Mouse (Mus musculus) embryonic facial prominence, embryonic 14.5 days (tissue): ENCODE measurements around the gene Hacd4. TPM values are rescaled to one million over a fixed set of nuclear protein-coding genes. Genes with fewer than 3 reads are reported as not detected.
A peak's percentile ranks its signal among the peaks of the same experiment; 100 is the strongest.

Experiments
- ATAC-seq: fragments of 200-750 bp; cut with Nextera tagmentation; 2 replicates; pipeline ENCODE4 v1.8.0; 2017; ENCODE audit warnings: low read depth, moderate number of reproducible peaks, moderate TSS enrichment
- DNase-seq: peaks from one replicate; pipeline ENCODE4 v3.0.0-alpha.2; 2015; ENCODE audit warnings: low spot score
- H3K27ac ChIP-seq: fragments of 300-500 bp; sonication (generic); replicated peaks from 2 replicates; pipeline ENCODE4 v1.5.1; 2014; ENCODE audit warnings: low read depth, mild to moderate bottlenecking, low read length, moderate library complexity
- H3K27me3 ChIP-seq: fragments of 300-500 bp; sonication (generic); replicated peaks from 2 replicates; pipeline ENCODE4 v1.6.1; 2014; ENCODE audit warnings: low read length; ENCODE audit not compliant: control insufficient read depth, insufficient read depth
- H3K36me3 ChIP-seq: fragments of 300-500 bp; sonication (generic); 2 replicates; pipeline ENCODE4 v1.6.1; 2014; ENCODE audit warnings: low read length, mixed read lengths; ENCODE audit not compliant: control insufficient read depth, insufficient read depth
- H3K4me1 ChIP-seq: fragments of 300-500 bp; sonication (generic); 2 replicates; pipeline ENCODE4 v1.6.1; 2014; ENCODE audit warnings: antibody characterized with exemption, low read length; ENCODE audit not compliant: control insufficient read depth, insufficient read depth
- H3K4me2 ChIP-seq: fragments of 300-500 bp; sonication (generic); 2 replicates; pipeline ENCODE4 v1.6.1; 2014; ENCODE audit warnings: low read depth, mild to moderate bottlenecking, low read length, moderate library complexity, mixed read lengths
- H3K4me3 ChIP-seq: fragments of 300-500 bp; sonication (generic); 2 replicates; pipeline ENCODE4 v1.5.1; 2014; ENCODE audit warnings: low read depth, mild to moderate bottlenecking, low read length
- H3K9ac ChIP-seq: fragments of 300-500 bp; sonication (generic); 2 replicates; pipeline ENCODE4 v1.6.1; 2014; ENCODE audit warnings: low read depth, mild to moderate bottlenecking, low read length, moderate library complexity, mixed read lengths
- H3K9me3 ChIP-seq: fragments of 300-500 bp; sonication (generic); 2 replicates; pipeline ENCODE4 v1.6.1; 2016; ENCODE audit warnings: low read length; ENCODE audit not compliant: control insufficient read depth
- WGBS: fragments of 180-500 bp; shearing (Covaris S2); extraction: QIAGEN DNeasy Blood & Tissue Kit; methylation state at CpG from one replicate; pipeline ENCODE4 v1.1.7; 2014; 5-methylcytosine and 5-hydroxymethylcytosine counted together
- polyA plus RNA-seq: library from polyadenylated mRNA; unstranded; fragments of >200 nt; fragmentation: Nextera tagmentation; extraction: Ambion mirVana; gene quantifications from 2 replicates; pipeline ENCODE4 v1.2.1, GENCODE M21; 2014

Gene Hacd4
- polyA plus RNA-seq, 1 experiment from 2014 or later = 11.8 TPM

DNA sequence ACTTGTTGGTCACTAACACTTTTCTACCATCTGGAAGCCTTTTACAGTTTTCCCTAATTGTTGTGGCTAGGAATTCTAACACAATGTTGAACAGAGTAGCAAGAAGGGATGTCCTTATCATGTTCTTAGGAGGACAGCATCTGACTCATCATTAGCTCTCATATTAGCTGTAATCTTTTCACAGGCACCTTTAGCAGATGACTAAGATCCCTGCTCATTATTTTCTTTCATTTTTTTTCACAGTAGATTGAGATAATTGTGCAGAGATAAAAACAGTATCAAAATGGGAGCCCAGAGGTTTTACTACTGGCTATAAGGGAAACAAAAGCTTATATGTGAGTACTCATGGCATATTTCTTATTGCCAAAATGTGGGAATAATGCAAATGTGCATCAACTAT, 14.2 kb downstream of the Hacd4 start:
- H3K36me3 ChIP-seq = no peaks in the 10 kb centered on the region
- peaks cover 8% of the 10 kb centered on the region; the same call in 1 of the 2 replicates for H3K4me1 ChIP-seq
- no peaks in the 10 kb centered on the region for H3K27me3 ChIP-seq
- no peak overlapping the region for H3K27ac ChIP-seq
- ATAC-seq (no peak), DNase-seq (no peak)
- H3K4me2 ChIP-seq = no peak overlapping the region
- no peak overlapping the region for H3K4me3 ChIP-seq
- H3K9ac ChIP-seq = no peak overlapping the region
- H3K9me3 ChIP-seq = no peaks in the 10 kb centered on the region

DNA sequence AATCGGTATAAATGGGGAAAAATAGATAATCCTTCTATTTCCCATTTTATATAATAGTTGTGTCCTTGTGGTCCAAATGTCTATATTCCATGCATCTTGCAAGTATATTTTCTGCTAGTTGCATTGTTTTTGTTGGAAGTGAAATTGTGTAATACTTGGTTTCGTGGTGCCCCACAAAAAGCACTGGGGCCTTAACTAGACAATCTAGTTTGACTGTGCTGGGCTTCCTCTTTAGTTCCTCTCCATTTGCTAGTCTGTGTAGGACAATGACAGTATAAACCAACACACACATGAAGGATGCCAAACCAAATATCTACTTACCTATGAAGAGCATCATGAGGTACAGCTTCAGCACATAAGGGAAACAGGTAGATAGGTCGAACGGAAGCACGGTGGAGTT, 19.4 kb downstream of the Hacd4 start:
- no peak overlapping the region for H3K4me3 ChIP-seq
- H3K27me3 ChIP-seq = no peaks in the 10 kb centered on the region
- 93% methylated on average over 5 of the region's 5 CpGs for WGBS
- H3K27ac ChIP-seq = no peak overlapping the region
- H3K9me3 ChIP-seq = no peaks in the 10 kb centered on the region
- ATAC-seq (no peak), DNase-seq (no peak)
- no peaks in the 10 kb centered on the region for H3K36me3 ChIP-seq
- H3K4me2 ChIP-seq = no peak overlapping the region
- no peaks in the 10 kb centered on the region for H3K4me1 ChIP-seq
- H3K9ac ChIP-seq = no peak overlapping the region

DNA sequence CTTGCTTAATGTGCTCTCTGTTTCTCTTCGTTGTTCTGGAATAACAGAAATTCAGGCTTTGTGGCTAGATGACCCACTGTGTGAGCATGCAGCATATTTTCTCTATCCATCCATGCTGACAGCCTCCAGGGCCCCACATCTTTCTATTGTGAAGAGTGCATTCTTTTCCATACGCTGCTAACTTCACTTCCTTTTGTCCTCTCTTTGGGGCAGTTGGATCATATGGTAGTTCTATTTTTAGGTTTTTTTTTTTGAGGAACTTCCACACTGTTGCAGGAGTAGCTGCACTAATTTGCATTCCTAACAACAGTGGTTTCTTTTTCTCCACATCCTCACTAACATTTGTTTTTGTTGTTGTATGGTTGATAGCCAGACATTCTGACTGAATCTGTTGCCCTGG, 23.7 kb downstream of the Hacd4 start:
- 44% methylated on average over 2 of the region's 2 CpGs for WGBS
- Histone ChIP-seq H3K4me3 (no peak overlapping the region), H3K4me1 (no peaks in the 10 kb centered on the region), H3K4me2 (no peak overlapping the region), H3K27me3 (no peaks in the 10 kb centered on the region), H3K9me3 (no peaks in the 10 kb centered on the region), H3K27ac (no peak overlapping the region), H3K9ac (no peak overlapping the region), H3K36me3 (peaks cover 4% of the 10 kb centered on the region; the same call in 1 of the 2 replicates)
- ATAC-seq (no peak), DNase-seq (no peak)

DNA sequence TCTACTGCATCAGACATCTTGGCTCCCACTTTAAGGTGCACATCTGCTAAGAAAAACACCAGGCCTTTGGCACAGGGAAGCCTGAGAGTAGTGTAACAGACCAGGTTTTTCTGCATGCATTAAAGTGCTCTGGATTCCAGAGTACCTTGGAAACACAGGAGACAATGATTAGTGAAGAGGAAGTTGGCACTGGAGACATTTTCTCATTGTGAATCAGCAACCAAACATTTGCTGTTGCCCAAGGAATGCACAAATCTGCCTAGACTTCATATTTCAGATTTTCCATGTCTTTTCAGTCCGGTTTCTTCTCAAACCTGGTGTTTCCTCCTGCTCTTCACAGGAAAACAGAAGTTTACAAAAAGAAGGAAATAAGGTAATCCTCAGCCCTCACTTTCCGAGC, 26.4 kb downstream of the Hacd4 start:
- 76% methylated on average over 2 of the region's 2 CpGs for WGBS
- peaks cover 4% of the 10 kb centered on the region; the same call in 1 of the 2 replicates for H3K36me3 ChIP-seq
- H3K9ac ChIP-seq = no peak overlapping the region
- H3K4me3 ChIP-seq = no peak overlapping the region
- no peak for ATAC-seq
- H3K9me3 ChIP-seq = no peaks in the 10 kb centered on the region
- H3K4me2 ChIP-seq = no peak overlapping the region
- no peaks in the 10 kb centered on the region for H3K27me3 ChIP-seq
- no peaks in the 10 kb centered on the region for H3K4me1 ChIP-seq
- H3K27ac ChIP-seq = no peak overlapping the region
- peak; percentile 50 for DNase-seq

DNA sequence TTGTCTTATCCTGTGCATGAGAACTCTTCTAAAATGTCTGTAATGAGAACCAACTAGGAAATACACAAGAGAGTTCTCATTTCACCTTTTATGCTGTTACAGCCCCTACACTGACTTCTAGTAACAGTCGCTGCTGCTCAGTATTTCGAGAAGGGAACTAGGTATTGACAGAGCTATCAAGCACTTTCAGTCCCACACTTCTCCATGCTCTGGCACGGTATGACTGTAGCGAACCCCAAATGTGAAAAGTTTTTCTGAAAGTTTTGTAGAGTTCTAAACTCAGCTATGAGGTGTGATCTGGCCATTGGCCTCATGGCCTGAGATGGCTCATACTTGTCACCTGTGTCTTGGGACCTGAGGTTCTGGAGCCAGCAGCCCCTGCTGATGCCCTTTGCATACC, 29.4 kb downstream of the Hacd4 start:
- H3K9ac ChIP-seq = no peak overlapping the region
- peaks cover 4% of the 10 kb centered on the region; the same call in 1 of the 2 replicates for H3K36me3 ChIP-seq
- no peaks in the 10 kb centered on the region for H3K27me3 ChIP-seq
- H3K4me1 ChIP-seq = no peaks in the 10 kb centered on the region
- DNase-seq = no peak
- WGBS = 91% methylated on average over 4 of the region's 4 CpGs
- ATAC-seq = no peak
- H3K9me3 ChIP-seq = no peaks in the 10 kb centered on the region
- H3K27ac ChIP-seq = no peak overlapping the region
- no peak overlapping the region for H3K4me2 ChIP-seq
- H3K4me3 ChIP-seq = no peak overlapping the region

DNA sequence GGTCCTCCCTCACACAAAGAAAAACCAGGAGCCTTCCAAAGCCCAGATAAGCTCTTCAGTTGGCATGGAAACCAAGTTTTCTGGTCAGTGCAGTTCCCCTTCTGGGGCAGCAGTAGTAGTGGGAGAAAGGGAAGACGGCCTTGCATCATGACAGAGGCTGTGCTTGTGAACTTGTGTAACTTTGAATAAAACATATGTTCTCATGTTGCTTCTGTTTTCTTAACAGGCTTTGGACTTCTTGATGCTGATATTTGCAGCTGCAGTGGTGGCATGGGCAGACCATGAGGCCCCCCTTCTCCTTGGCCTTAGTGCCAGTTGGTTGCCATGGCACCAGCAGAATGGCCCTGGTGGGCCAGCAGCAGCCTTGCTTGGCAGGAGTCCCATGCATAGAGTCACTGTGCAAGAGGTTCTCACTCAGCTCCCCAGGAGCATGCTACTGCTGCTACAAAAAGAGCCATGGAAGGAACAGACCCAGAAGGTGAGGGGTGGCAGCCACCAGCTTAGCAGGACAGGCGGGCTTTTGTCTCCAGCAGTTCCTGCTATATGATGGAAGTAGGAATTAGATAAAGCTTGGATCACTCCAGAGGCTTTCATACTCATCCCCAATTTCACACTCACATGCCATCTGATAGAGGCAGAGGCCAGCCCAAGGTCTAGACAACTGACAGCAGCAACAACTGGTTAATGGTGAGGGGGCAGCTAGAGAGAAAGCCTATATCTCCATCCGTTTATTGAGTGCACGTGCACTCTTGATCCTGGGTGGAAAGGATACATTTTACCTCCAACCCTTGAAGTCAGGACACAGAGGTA, 31.6 kb downstream of the Hacd4 start:
- peaks cover 7% of the 10 kb centered on the region; the same call in 1 of the 2 replicates for H3K36me3 ChIP-seq
- ATAC-seq (peak; percentile 63), DNase-seq (peak; percentile 46)
- no peak overlapping the region for H3K4me2 ChIP-seq
- no peak overlapping the region for H3K27ac ChIP-seq
- WGBS = 89% methylated on average over 4 of the region's 4 CpGs
- no peak overlapping the region for H3K4me3 ChIP-seq
- no peak overlapping the region for H3K9ac ChIP-seq
- no peaks in the 10 kb centered on the region for H3K9me3 ChIP-seq
- H3K4me1 ChIP-seq = no peaks in the 10 kb centered on the region
- no peaks in the 10 kb centered on the region for H3K27me3 ChIP-seq

DNA sequence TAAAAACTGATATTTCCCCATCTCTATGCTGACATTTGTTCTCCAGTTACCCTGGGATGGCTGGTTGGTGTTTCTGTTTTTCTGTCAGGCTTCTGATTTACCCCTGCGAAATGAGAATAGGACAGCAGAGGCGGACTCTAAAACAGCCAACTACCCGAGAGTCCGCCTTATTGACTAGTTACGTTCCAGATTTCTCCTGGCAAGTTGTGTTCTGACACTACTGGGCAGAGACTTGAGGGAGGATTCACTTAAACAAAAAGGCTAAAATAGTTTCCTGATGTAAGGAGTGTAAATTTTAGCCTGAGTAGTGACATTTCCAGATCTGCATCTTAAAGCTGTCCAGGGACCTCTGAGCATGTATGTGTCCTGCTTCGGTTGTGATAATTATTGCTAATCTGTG, 35.8 kb downstream of the Hacd4 start:
- ATAC-seq (no peak), DNase-seq (no peak)
- H3K36me3 ChIP-seq = 0 out of 2 replicates have a peak, but pooled peaks cover 2% of the 10 kb centered on the region
- no peak overlapping the region for H3K4me3 ChIP-seq
- H3K4me2 ChIP-seq = no peak overlapping the region
- no peak overlapping the region for H3K27ac ChIP-seq
- H3K9ac ChIP-seq = no peak overlapping the region
- WGBS = 78% methylated on average over 6 of the region's 6 CpGs
- H3K4me1 ChIP-seq = no peaks in the 10 kb centered on the region
- H3K9me3 ChIP-seq = no peaks in the 10 kb centered on the region
- no peaks in the 10 kb centered on the region for H3K27me3 ChIP-seq

DNA sequence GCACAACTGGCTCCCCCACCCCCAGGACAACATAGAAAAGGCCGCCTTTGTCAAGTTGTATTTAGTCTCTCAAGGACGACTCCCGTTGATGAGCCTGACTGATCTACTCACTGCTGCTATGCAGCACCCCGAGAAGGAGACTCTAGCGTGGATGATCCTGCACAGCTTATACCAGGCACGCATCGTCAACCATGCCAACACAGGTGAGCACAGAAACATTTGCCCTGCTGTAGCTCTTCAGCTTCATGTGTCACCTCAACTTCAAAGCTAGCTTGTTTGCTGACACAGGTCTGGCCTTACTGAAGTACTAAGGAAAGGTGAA, 37.8 kb downstream of the Hacd4 start:
- no peak overlapping the region for H3K9ac ChIP-seq
- H3K4me1 ChIP-seq = no peaks in the 10 kb centered on the region
- 0 out of 2 replicates have a peak, but pooled peaks cover 5% of the 10 kb centered on the region for H3K36me3 ChIP-seq
- no peaks in the 10 kb centered on the region for H3K27me3 ChIP-seq
- DNase-seq (no peak), ATAC-seq (no peak)
- H3K9me3 ChIP-seq = no peaks in the 10 kb centered on the region
- 90% methylated on average over 7 of the region's 7 CpGs for WGBS
- H3K4me2 ChIP-seq = no peak overlapping the region
- H3K27ac ChIP-seq = no peak overlapping the region
- no peak overlapping the region for H3K4me3 ChIP-seq
